Mouse (Mus musculus): ENCODE data around the gene Fstl3.

The Fstl3 gene

GRCm38 (mm10) chr10:79760603-79761143, 16.4 kb upstream of the Fstl3 start:
- no peak for DNase-seq (ENCODE audit: low read depth, low spot score)

DNA sequence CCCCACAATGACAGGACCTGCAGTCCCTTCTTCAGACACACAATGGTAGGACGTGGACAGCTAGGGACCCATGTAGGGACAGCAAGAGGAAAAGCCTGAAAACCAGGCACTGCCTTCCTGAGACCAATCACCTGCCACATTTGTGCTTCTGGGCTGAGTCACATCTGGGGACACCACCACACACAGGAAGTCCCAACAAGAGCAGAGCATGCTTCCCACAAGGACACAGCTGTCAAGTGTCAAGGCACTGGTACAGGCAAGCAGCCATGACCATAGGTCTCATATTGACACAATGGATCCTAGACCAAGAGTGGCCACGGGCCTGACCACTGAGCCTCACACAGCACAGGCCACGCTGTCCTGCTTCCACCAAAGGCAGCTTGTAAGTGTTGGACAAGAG, 14.2 kb upstream of the Fstl3 start:
- no peak for DNase-seq (ENCODE audit: low read depth, low spot score)

GRCm38 (mm10) chr10:79764234-79764633, 12.8 kb upstream of the Fstl3 start:
- DNase-seq (ENCODE audit: low read depth, low spot score) = no peak

DNA sequence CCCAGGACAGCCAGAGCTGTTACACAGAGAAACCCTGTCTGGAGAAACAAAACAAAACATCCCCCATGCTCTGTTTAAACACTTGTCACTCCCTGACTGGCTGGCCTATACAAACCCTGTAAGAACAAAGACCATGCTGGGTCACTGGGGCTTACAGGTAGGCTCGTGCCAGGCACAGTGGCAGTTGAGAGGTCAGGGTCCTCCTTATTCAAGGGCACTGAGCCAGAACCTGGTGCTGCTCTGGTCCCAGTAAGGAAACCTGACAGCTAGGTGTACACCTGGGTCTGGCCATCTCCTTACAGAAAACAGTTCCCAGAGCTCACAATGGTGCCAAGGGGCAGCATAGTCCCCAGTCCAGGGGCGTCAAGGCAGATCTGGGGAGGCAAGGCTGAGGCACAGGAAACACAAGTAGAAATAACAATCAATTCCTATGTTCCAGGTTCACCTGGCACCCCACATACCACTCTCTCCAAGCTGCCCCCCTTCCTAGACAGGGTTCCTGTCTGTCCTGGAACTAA, 11.8 kb upstream of the Fstl3 start:
- no peak for DNase-seq (ENCODE audit: low read depth, low spot score)

GRCm38 (mm10) chr10:79766001-79766507, 11.0 kb upstream of the Fstl3 start:
- no peak for DNase-seq (ENCODE audit: low read depth, low spot score)

- DNase-seq (ENCODE audit: low read depth, low spot score) = peak; percentile 99
These were observed 10.4 kb upstream of the Fstl3 start, which contains the start of gene Rnf126 for GRCm38 (mm10) chr10:79766508-79767325. Rnf126 (minus strand) TSS chr10:79766952.

GRCm38 (mm10) chr10:79767372-79768244, 9.5 kb upstream of the Fstl3 start:
- DNase-seq (ENCODE audit: low read depth, low spot score) = peak; percentile 89

DNA sequence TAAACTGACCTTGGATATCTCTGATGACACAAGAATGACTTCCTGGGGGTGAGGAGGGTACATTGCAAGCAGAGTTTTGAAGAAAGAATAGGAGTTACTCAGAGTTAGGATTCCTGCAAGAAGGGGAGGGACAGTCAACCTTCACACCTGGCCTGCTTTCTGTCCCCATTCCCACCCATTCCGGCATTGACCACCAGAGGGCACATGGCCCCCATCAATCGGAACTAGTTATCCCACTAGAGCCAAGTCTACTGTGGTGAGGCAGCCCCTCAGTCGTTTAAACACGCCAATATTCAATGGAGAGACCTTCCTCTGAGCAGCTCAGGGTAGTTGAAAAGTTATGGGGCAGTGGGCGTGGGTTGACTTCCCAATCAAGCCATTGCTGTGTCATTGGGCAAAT, 8.7 kb upstream of the Fstl3 start:
- peak; percentile 67 for DNase-seq (ENCODE audit: low read depth, low spot score)

GRCm38 (mm10) chr10:79769329-79769728, 7.7 kb upstream of the Fstl3 start:
- DNase-seq (ENCODE audit: low read depth, low spot score) = no peak

- DNase-seq (ENCODE audit: low read depth, low spot score) = no peak
These were observed 4.8 kb upstream of the Fstl3 start for GRCm38 (mm10) chr10:79772320-79772719.

DNA sequence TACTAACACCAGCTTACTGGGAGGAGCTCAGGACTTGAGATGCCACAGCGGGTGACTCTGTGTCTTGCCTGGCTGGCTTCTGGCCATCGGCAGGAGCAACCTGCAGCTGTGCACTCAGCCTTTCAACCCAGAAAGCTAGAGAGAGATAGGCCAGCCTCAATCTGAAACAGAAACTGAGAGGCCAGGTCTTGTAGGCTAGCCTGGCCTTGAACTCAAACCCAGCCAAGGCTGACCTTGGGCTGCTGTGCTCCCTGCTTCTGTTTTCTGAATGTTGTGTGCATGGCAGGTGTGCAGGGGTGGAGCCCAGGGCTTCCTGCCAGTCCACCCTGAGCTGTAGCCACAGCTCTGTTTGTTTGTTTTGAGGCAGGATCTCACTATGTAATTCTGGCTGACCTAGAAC, 3.9 kb upstream of the Fstl3 start:
- no peak for DNase-seq (ENCODE audit: low read depth, low spot score)

GRCm38 (mm10) chr10:79774486-79775279, 2.4 kb upstream of the Fstl3 start:
- DNase-seq (ENCODE audit: low read depth, low spot score) = no peak

DNA sequence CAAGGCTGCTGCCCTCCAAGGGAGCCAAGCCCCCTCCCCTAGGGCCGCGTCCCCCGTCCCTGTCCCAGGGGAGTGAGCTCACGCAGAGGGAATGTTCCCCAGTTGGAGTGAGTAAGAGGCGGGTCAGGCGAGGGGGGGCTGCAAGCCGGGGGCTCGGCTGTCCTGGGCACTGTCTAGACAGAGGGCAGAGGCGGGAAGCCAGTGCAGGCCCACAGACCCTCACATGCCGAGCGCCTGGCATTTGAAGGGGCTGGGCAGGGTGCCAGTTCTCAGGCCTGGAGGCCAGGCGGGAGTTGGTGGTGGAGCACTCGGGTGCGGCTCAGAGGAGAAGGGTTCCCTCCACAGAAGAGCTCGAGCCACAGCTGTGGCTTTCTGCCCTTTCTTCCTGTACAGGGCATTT, 934 bp downstream of the Fstl3 start:
- DNase-seq (ENCODE audit: low read depth, low spot score) = no peak

DNA sequence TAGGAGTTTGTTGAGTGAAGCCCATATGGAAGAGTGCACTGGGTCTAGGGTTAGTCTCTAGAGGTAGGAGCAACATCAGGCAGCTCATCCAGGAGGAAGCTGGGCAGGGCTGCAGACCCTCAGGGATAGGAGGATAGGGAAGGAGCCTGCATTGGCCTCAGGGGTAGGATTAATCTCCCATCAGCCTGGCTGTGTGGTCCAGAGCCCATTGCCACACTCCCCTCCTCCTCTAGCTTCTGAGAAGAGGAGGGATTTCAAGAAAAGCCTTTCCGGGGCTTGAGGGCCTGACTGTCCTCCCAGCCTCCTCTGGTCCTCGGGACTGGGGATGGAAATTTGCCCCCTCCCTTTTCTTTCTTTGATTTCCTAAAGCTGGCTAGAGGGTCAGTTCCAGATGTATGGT, 2.1 kb downstream of the Fstl3 start:
- DNase-seq (ENCODE audit: low read depth, low spot score) = no peak

GRCm38 (mm10) chr10:79779784-79780663, 3.0 kb downstream of the Fstl3 start:
- peak; percentile 89 for DNase-seq (ENCODE audit: low read depth, low spot score)

DNA sequence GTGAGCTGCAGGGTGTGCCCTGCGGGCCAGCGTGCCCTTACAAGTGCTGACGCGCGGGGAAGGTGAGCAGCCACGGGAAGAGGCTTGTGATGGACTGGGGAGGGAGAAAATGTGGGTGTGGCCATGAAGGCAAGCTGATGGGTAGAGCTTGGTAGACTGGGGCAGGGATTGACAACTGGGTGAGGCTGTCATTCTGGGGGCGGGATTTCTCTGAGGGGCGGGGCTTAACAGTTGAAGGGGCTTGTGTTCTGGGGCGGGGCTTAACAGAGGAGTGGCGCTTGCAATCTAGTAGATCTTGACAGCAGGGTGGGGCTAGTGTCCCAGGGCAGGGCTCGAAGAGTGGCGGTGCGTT, 3.6 kb downstream of the Fstl3 start:
- DNase-seq (ENCODE audit: low read depth, low spot score) = no peak

DNA sequence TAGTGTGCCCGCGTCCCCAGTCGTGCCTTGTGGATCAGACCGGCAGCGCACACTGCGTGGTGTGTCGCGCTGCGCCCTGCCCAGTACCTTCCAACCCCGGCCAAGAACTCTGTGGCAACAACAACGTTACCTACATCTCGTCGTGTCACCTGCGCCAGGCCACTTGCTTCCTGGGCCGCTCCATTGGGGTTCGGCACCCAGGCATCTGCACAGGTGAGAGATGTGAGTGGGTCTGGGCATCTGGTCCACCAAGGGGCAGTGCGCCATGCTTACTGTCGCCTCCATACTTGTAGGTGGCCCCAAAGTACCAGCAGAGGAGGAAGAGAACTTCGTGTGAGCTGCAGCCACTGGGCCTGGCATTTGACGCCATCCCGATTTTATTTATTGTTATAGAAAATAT, 4.1 kb downstream of the Fstl3 start:
- no peak for DNase-seq (ENCODE audit: low read depth, low spot score)

DNA sequence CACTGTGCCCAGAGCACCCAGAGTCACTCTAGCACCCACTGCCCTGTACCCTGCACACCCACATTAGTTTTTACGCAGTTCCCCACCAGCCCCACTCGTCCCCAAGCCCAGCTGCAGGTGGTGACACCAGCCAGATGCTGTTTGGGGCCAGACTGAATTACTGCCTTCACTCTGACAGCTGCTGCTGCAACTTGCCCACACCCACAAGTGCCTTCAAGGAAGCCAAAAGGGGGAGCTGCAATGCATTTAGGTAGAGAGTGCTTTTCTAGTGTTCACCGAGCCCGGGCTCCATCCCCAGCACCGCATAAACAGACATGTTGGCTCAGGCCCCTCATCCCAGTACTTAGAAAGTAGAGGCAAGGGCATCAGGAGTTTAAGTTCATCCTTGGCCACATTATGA, 4.9 kb downstream of the Fstl3 start:
- no peak for DNase-seq (ENCODE audit: low read depth, low spot score)

DNA sequence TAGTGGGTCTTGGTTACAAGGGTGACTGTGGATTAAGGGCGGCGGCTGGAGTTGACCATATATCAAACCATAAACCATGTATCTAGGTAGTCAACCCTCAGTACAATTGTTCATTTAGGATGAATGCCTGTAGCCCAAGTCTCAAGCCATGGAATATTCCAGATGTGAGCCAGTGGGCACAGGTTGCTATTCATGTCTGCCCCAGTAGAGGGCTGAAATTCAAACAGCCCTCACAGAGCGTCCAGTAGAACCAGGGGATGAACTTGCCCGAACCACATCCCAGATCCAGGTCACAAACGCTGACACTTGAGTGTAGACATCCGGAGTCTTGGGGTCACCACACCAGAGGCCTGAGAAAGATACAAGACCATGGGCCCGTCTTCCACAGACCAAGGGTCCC, 6.0 kb downstream of the Fstl3 start:
- no peak for DNase-seq (ENCODE audit: low read depth, low spot score)

Measured in embryo, embryonic 11.5 days (tissue).